ENCODE assay signal across 14 mouse cellular contexts in the genomic region with DNA sequence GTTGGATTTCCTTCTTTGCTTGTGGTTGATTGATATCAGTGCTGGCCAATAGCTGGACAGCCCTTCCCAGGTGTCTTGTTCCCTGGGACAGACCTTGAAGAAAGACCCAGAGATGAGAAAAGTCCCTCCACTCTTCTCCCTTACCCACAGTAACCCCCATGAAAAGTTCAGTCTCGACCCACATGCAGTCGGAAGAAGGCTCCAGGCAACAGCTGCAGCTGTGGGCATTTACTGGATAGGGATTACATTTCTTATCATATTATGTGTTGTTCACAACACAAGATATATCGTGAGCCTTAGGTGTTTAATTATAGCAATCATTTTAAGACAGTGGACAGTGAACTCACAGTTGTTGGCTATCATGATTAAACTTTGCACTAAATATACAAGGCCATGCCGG.
"Had no signal": no experiment of that assay in that cellular context is flagged by ENCODE, and none has a peak within 500 bp of the region (broad histone marks: within the 10 kb centered on the region; RNA-seq: fewer than 3 reads in every experiment).

No protein-coding gene starts in this region.

- H3K9me3 ChIP-seq: midbrain, embryonic 10.5 days; midbrain, embryonic 12.5 days; neural tube, embryonic 12.5 days; stomach, embryonic 15.5 days had no signal

- H3K4me2 ChIP-seq: lung, embryonic 14.5 days; midbrain, embryonic 12.5 days; neural tube, embryonic 12.5 days; stomach, embryonic 15.5 days had no signal

- H3K4me3 ChIP-seq: midbrain, embryonic 10.5 days; midbrain, embryonic 12.5 days; neural tube, embryonic 12.5 days; stomach, embryonic 15.5 days had no signal

- H3K4me1 ChIP-seq: stomach, embryonic 15.5 days had no signal

- DNase-seq: lung, adult 18-20 months; lung, embryonic 14.5 days; lung, postnatal 10 days; lung, postnatal 4 days; midbrain, embryonic 14.5 days; right cerebral cortex, postnatal 14 days; thymus, adult 2 months; thymus, postnatal 36 days had no signal

- H3K27ac ChIP-seq: midbrain, embryonic 10.5 days; midbrain, embryonic 12.5 days; neural tube, embryonic 12.5 days; stomach, embryonic 15.5 days; stomach, postnatal 0 days had no signal

- H3K27me3 ChIP-seq: neural tube, embryonic 12.5 days; stomach, embryonic 15.5 days had no signal

- H3K9ac ChIP-seq: lung, embryonic 14.5 days; midbrain, embryonic 12.5 days; neural tube, embryonic 12.5 days; stomach, embryonic 15.5 days had no signal

- H3K36me3 ChIP-seq: midbrain, embryonic 10.5 days; midbrain, embryonic 12.5 days; neural tube, embryonic 12.5 days; stomach, embryonic 15.5 days had no signal

- ATAC-seq: midbrain, embryonic 16.5 days had no signal
